Mouse (Mus musculus): ENCODE measurements around the gene Uchl1.
A peak's percentile ranks its signal among the peaks of the same experiment; 100 is the strongest.

The Uchl1 gene

DNA sequence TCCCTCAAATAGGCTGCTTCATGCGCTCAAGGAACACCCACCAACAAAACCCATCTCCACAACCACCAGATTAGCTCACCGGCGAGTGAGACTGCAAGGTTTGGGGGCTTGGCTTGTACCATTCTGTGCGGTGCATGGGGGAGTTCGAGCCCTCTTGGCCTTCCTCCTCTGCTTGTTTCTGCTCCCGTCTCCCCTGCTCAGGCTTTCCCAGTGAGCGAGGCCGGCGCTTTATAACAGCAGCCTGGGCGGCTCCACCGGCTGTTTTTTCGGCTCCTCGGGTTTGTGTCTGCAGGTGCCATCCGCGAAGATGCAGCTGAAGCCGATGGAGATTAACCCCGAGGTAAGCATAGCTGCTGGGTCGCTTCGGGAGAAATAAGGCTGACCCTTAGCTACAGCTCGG, at the start of gene Uchl1:
Gene Uchl1, plus strand, starts transcription at position 109 of the 400 bp plus-strand sequence.
- no peak for DNase-seq (ENCODE audit: low read depth)

DNA sequence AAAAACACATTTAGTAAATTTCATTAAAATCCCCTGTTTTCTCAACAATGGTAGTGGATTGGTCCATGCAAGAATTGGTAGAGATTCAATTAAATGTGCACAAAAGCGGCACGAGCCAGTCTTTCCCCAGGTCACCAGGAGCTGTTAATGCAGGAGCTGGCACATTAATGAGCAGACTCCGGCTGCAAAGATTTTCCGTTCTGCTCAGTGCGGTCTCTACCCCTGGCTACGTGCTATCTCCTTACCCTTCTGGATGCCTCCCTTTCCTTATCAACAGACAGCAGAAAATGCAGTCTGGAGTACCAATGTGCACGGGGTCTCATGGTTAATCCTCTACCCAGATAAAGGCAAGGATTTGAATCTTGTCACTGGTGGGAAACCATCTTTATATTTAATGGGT, 48.1 kb upstream of the Uchl1 start:
- DNase-seq (ENCODE audit: low read depth): no peak

DNA sequence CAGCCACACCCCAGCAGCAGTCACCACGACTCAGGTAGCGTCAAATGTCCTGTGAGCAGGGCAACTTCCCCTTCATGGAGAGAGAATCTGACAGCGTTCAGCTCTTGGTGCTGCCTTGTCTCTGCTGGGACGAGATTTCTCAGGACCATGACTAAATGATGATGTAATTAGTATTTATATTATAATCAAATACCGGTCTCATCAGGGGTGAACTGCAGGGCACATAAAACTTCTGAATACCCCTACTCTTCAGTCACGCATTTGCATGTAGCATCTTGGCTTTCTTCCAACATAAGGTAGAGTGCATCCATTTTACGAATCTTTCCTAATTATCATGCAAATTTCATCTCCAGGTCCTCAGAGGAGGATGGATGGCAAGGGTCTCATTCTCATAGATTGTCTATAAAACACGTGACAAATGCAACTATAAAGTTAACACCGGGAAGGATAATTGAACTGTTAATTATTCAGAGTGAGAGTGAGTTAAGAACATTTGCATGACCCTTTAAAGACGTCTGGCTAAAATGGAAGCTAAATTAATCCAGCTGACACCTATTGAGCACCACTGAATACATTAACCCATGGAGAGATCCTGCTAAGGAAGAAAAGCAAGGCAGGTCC, 40.3 kb upstream of the Uchl1 start:
- DNase-seq (ENCODE audit: low read depth): no peak

DNA sequence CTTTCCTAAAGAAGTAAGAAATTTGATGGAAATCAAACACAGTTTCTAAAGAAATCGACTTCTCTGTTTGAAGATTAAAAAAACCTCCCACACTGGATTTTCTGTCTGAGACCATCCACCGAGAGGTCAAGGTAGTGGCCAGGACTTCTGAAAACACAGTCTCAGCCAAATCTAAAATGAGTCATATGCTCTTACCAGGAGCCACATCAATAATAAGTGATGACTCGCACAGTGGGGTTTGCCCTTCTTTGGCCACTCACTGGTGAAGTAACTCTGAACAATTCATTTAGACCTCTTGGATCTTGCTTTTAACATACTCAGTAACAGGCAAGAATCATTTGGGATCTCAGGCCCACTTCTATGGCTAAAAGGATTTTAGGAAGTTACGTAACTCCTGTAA, 33.7 kb upstream of the Uchl1 start:
- DNase-seq (ENCODE audit: low read depth): no peak

DNA sequence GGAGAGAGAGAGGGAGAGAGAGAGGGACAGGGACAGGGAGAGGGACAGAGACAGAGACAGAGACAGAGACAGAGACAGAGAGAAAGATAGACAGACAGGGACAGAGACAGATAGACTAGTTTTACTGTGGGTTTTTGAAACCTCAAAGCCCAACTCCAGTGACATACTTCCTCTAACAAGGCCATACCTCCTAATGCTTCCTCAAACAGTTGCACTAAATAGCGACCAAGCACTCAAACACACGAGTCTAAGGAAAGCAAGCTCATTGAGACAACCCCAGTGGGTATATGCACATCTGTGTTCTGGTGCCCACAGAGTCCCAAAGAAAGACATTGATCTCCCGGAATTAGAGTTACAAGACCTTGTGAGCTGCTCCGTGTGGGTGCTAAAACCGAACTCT, 32.6 kb upstream of the Uchl1 start:
- DNase-seq (ENCODE audit: low read depth): no peak

DNA sequence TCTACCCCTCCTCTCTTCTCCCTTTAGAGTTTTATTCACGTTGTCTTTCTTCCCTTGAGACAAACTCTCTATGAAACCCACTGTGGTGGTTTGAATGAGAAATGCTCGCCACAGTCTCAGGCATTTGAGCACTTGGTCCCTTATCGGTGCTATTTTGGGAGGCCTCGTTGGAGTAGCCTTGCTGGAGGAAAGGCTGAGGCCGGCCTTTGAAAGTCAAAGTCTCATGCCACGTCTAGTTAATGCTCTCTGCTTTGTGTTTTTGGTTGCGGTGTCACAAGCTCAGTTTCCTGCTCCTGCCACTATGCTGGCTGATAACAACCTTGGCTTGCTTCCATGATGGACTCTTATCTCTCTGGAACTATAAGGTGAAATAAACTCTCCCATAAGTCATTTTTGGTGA, 28.4 kb upstream of the Uchl1 start:
- no peak for DNase-seq (ENCODE audit: low read depth)

DNA sequence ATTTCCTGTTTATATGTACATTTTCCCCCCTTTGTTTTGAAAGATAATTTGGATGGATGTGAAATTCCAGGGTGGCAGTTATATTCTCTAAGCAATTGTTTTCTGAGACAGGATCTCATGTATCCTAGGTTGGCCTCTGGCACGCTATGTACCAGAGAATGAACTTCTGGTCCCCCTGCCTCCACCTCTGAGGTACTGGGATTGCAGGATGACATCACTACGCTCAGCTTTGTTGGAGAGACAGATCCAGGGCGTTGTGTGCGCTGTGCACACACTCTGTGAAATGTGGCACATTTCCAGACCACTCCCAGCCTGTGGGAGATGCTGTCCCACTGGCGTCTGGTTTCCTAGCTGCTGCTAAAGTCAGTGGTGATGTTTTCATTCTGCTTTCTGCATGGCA, 21.7 kb upstream of the Uchl1 start:
- DNase-seq (ENCODE audit: low read depth): no peak

DNA sequence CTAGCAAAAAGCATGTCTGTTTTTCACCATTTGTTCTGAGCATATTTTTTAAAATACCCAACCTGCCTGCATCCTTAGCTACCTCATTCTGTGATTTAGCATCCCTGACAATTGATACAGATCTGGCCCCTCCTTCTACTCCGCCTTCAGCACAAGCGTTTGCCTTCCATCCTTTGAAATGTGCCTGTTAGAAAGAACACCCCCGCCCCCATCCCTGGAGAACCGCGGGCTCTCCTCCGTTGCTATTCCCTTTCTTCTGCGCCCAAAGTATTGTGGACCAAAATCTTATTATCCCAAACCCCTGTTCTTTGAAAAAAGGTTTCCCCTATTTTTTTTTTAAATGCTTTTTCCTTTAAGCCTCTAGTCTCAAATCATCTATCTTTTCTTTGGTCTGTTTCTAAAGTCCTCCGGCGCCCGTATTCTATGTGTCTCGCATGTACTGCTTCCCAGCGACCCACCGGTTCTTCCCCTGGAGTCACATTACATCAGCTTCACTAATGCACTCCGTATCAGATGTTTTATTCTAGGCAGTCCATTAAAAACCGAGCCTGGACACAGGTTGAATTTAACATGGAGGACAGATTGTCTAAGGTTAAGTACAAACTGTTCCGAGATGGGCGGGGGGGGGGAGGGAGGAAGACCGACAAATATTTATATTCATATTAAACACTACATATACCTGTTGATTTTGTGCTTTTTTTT, 551 bp upstream of the Uchl1 start:
- DNase-seq (ENCODE audit: low read depth): no peak

DNA sequence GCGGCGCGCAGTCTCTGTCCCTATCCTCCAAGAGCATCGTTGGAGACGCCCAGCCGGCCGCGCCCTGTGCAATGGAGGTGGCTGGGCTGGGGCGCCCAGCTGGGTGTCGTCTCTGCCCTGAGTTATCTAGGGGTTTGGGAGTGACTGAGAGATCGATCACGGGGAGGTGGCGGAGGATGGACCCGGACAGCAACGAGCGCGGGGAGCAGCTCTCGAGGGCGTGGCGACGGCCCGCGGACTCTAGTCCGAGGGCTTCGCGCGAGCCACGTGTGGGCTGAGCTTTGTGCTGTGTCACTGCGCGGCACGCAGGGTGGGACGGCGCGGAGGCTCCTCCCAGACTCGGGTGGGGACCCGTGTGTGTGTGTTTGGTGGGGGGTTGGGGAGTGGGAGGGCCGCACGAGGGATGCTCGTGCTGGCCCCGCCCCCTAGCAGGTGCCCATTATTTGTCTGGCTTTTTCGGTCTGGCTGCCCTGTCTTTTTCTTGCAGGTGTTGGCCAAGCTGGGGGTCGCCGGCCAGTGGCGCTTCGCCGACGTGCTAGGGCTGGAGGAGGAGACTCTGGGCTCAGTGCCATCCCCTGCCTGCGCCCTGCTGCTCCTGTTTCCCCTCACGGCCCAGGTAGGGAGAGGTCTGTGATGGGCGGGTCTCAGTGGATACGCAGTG, 696 bp downstream of the Uchl1 start:
- no peak for DNase-seq (ENCODE audit: low read depth)

DNA sequence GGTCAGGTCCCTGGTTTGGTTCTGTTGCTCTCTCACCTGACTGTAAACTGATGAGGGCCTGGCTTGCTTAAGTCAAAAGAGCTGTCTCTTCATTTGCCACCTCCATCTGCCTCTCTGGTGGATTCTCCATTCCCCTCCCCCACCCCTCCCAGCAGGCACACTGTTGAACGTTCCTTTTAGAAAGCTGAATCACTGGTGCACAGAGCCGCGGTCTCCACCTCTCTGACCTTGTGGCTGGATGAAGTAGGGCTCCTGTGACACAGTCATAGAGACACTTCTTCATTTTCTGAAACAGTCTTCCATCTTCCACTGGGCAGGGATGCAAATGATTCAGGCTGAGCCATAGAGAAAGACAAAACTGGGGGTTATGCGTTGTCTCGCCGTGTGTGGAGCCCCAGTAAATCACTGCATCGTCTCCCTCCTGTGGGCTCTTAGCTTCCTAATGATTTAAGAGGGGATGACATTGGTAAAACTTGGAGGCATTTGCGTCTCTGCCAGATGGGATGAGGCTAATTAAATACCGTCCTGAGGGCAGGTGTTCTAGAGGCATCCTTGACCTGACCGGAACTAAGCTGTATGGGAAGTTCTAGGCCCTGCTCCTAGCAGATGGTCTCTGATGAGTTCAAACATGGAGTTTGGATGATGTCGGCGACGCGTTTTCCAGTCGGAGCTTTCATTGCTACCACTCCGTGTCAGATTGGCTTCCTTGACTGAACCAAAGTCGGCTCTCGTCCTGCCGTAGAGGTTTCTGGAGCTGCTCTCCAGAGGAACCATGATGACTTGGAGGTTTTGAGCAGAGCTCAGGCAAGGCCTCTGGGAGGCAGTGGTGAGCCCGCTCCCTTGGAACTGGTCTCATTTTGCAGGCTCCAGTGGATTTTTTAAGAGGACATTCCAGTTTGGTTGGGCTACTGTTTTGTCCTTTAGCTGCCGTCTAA, 1.8 kb downstream of the Uchl1 start:
- DNase-seq (ENCODE audit: low read depth): no peak

DNA sequence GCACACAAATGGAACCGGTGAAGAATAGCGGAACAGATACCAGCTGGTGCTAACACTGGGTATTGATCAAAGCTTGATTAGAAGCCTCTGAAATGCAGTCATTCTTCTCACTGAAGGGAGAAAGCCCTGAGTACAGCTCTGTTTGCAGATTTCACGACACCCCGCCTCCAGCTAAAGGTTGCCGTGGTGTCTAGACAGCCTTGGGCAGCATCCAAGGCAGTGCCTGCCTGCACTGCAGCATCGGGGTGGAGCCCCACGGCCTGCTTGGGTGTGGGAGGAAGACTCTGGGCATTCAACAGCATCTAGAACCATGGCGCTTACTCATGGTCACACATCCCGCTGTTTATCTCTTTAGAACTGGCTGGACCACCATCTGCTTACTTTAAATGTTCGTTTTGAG, 3.3 kb downstream of the Uchl1 start:
- DNase-seq (ENCODE audit: low read depth): no peak

DNA sequence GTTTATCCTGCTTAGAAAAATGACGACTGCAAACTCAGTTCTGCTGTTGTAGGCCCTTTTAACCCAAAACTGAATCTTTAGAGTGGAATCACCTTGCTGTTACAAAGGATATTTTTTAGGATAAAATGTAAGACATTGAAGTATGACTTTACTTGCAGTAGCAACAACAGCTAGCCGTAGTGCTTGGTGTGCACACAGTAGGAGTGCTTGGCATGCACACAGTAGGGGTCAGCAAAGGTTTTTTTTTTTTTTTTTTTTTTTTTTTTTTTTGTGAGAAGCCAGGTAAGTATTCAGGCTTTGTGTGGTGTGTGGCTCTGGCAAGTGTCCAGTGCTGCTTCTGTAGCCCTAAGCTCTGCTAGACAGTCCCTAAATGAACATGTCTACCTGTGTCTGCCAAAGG, 10.0 kb downstream of the Uchl1 start:
- no peak for DNase-seq (ENCODE audit: low read depth)

DNA sequence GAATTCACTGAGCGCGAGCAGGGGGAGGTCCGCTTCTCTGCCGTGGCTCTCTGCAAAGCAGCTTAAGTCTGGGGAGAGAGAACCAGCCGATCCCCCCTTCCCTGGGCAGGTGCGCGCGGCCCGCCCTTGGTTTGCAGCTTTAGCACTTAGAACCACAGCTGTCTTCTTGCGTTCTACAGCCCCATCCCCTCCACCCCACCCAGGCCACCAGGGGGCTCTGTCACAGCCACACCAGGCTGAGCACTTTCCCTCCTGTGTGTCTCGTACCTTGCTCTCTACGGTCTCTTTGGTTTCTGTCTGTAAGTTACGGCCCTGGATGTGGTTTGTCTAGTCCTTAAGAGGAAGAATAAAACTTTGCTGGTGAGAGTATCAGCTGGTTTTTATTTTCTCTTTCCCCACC, 11.0 kb downstream of the Uchl1 start:
- no peak for DNase-seq (ENCODE audit: low read depth)

DNA sequence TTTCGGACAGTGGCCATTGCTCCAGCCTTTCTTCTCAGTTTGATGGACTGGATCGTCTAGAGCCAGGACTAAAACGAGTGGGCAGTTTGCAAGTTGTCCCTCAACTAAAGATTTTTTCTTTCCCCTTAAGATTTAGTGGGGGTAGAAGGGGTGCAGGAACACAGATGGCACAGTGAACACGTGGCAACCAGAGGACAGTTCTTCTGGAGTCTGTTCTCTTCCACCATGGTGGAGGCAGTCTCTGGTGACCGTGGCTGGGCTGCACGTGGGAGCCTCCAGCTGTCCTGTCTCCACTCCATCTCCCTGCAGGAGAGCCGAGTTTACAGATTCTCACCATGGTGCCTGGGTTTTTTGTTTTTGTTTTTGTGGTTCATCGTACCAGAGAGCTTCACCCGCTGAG, 11.8 kb downstream of the Uchl1 start:
- no peak for DNase-seq (ENCODE audit: low read depth)

DNA sequence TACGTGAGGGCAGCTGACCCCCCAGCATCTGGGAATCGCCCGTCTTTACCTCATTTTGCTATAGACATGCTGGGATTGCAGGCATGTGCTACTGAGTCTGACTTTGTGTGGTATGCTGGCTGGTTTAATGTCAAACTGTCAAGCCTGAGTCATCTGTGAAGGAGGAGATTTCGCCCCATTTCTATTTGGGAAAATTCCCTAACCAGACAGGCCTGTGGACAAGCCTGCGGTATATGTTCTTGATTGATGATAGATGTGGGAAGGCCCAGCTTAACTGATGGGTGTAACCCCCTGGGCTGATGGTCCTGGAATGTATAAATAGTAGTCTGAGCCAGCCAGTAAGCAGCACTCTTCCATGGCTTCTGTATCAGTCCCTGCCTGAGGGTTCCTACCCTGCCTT, 12.4 kb downstream of the Uchl1 start:
- DNase-seq (ENCODE audit: low read depth): no peak

DNA sequence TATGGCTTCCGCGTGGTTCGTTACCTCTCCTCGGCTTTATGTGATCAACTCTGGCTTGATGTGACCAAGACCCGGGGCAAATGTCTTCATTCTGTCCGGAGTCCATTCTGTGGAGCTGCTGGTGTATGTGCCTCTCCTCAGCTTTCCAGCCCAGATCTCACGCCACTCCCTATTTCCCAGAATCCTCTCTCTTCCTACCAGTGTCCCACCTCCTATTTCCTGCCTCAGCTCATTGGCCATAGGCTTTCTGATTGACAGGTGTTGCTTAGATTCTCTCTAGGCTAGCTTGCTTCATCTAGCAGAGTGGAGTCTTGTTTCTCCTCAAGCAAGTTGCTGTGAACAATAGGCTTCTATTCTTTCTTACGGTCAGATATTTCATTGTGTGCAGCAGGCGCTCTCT, 13.9 kb downstream of the Uchl1 start:
- DNase-seq (ENCODE audit: low read depth): no peak

DNA sequence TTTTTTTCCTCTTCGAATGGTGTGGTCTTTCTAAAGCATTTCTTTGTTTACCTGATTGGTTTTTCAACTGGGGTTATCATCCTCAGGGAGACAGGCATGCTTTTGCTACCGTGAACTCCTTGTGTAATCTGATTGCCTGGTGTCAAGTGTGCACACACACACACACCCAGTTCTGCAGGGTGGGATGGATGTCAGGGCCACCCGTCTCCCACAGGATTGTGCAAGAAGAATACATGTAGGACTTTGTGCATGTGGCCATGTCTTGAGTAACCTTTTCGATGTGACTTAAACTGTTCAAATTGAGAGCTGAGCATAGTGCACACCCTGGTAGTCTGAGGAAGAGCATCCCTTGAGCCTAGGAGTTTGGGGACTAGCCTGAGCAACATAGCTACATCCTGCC, 17.3 kb downstream of the Uchl1 start:
- no peak for DNase-seq (ENCODE audit: low read depth)

DNA sequence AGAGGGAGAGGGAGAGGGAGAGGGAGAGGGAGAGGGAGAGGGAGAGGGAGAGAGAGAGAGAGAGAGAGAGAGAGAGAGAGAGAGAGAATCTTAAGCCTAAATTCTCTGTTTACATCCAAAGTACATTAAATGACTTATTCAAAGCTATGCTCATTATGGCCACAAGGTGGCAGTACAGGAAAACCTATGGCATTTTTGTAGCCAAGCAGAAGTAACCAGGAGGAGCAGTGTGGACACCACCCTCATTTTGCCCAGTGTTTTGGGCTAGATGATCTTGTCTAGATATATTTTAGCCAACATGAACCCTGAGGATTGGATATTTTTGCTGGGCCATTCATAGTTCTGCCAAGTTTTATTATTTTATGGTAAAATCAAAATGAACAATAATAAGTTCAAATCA, 21.2 kb downstream of the Uchl1 start:
- peak; percentile 37 for DNase-seq (ENCODE audit: low read depth)

DNA sequence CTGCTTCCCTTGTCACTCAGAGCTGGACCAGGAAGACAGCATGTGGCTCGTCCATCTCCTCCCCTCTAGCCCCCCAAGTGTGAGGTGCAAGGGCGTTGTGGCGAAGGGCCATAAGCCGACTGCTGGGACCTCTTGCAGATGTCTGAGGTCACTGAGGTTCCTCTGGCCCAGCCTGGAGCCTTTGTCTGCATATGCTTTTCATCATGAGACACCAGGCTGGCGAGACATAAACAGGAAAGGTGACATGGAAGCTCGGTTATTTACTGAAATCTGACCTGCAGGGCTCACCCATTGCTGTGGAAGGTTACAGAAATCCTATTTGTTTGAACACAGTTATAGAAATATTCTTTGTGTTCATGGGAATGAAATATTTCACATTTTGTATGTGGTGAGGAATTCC, 24.0 kb downstream of the Uchl1 start:
- DNase-seq (ENCODE audit: low read depth): no peak

DNA sequence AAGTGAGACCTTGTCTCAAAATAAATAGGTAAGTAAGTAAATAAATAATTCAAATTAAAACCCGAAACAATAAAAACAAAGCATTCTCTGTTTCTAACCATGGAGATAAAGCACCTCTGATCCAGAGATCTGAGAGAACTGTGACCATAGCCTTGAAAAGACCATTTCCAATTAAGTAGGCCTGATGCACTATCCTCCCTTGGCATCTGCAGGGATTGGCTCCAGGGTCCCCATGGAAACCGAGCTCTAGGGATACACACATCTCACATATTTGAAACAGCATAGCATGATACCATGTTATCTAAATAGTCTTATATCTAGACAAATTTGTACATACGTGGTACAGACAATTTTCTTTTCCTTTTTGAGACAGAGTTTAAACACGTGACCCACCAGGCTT, 26.1 kb downstream of the Uchl1 start:
- no peak for DNase-seq (ENCODE audit: low read depth)

DNA sequence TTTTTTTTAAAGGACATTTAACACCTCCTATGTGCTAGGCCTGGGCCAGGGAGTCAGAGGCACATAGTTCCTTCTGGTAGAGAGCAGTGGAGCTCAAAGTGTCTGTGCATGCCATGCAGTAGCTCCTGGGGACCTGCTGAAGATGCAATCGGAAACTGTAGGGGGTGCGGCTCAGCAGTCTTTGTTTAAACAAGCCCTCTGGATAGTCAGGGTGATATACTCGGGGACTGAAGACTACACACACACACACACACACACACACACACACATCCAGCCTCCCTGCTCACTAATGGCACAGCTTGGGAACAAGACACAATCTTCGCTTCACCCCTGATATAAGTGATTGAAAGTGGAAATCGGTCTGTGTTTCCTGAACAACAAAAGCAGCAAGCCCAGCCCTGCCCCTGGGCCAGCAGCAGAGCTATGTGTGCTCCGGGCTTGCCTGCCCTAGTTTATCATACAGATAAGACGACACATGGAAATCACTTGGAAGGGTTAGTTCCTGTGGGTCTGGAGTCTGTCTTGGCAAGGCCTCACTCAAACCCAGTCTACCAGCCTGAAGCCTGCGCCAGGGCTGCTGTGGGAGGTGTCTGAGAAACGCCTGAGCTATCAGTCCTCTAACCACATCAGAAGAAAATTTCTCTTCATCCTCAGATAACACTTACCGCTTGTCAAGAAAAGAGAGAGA, 27.6 kb downstream of the Uchl1 start:
- DNase-seq (ENCODE audit: low read depth): no peak

DNA sequence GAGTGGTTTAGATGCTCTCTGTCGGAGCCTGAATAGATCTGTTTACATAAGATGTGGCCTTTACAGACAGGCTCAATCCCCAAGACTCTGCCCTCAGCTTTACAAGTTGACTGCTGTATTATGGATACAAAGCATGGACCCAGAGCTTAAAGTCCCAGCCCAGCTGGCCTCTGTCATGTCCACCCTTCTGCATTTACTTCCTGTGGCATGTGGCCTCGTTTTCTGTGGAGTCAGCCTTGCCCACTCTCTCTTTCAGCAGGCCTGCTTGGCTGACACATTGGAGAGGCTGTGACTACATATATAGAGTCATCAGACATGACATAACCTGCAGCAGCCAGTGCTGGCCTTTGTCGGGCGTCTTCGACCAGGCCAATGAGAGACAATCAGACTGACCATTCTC, 32.0 kb downstream of the Uchl1 start:
- no peak for DNase-seq (ENCODE audit: low read depth)
